Mouse (Mus musculus) kidney, postnatal 10 days (tissue): ENCODE measurements around the gene Syngap1.
A peak's percentile ranks its signal among the peaks of the same experiment; 100 is the strongest.

Experiments used
- DNase-seq: peaks from one replicate; pipeline ENCODE4 v3.0.0; 2021; ENCODE audit warnings: mixed read lengths

Syngap1 gene

DNA sequence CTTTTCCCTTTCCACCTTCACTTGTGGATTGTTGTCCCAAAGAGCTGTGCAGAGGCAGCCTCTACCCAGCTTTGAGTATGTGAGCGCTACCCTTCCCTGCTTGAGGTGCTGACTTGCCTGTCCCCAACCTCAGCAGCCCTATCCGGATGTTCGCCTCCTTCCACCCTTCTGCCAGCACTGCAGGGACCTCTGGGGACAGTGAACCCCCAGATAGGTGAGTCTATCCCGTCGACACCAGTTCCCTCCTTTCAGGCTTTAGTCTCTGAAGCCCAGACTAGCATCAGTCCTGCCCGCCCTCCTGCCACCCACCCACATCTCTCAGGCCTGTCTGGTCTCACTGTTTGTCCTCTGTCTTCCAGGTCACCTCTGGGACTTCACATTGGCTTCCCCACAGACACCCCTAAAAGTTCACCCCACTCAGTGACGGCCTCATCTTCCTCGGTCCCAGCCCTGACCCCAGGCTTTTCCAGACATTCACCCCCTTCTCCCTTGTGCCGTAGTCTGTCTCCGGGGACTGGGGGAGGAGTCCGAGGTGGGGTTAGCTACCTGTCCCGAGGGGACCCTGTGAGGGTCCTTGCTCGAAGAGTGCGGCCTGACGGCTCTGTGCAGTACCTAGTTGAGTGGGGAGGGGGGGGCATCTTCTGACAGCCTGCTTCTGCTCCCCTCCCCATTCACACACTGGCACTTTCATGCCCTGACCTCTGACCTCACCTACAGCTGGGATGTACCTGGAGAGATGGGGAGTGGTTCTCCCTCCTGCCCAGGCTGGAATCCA is 3.9 kb upstream of the Syngap1 start:
- peak; percentile 26 for DNase-seq

DNA sequence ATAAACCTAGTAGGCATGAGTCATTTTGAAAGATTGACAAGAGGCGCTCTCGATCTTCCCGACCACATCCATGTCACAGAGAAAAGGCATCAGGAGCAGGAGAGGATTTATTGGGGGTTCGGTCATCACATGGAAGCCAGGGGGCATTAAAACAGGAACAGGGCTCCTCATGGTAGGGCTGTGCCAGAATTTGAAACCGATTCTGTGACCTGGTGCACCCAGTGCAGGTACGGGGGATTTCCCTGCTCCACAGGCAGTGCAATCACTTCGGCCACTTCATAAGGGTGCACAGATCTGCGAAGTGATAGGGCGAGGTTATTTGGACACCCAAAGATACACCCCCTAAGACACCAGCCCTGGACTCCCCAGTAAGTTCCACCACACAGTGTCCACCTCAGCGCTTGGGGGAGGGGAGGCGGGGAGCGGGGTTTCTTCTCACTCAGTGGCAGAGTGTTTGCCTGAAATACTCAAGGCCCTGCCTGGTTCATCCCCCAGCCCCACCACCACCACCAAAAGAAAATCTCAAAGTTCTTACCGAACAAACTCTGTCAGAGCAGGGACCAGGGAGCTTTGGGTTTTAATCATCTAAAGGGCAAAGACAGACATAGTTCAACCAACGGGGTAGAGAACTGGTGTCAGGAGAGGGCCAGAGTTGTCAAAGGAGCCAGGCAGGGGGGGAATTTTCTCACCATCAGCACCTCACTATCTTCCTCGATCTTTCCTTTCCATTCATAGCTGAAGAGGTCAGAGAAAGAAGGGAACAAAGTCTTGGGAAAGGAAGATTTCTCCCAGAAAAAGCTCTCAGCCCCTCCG is 3.0 kb upstream of the Syngap1 start:
- peak; percentile 6 for DNase-seq

GRCm38 (mm10) chr17:26938731-26939130 is 2.3 kb upstream of the Syngap1 start:
- peak; percentile 59 for DNase-seq

- DNase-seq, result peak; percentile 100
Observed at GRCm38 (mm10) chr17:26939178-26939972, 1.7 kb upstream of the Syngap1 start, which contains the start of gene Cuta. TSS of gene Cuta (minus strand) at chr17:26939569.

- no peak for DNase-seq
Observed at GRCm38 (mm10) chr17:26939973-26940300, 1.1 kb upstream of the Syngap1 start.

DNA sequence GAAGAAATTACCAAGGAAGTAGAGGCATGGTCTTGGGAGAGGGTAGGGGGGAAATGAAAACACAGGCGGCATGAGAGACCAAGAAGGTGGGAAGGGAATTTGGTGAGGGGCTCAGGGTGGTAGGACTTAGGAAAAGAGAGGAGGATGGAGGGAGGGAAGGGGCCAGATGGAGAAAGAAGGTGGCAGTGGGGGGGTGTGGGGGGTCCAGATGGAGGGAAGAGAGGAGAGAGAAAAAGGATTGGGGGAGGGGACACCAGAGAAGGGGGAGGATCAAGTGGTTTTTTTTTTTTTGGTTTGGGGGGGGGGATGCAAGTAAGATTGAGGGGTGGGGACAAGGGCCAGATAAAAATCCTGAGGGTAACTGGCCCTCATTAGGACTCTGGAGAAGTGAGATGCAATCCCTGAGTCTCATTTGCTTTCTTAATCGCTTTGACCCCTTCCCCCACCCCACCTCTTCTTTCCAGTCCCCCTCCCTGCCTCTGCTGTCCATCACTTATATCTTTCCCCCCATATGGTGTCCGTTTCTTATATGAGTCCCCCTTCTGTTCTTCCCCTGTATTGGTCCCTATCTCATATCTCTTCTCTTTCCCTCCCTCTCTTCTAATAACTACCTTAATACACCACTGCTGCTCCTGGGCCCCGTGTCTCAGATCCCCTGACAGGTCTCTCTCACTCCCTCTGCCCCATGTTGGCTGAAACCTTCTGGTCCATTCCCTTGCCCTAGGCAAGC is 953 bp downstream of the Syngap1 start:
- no peak for DNase-seq

DNA sequence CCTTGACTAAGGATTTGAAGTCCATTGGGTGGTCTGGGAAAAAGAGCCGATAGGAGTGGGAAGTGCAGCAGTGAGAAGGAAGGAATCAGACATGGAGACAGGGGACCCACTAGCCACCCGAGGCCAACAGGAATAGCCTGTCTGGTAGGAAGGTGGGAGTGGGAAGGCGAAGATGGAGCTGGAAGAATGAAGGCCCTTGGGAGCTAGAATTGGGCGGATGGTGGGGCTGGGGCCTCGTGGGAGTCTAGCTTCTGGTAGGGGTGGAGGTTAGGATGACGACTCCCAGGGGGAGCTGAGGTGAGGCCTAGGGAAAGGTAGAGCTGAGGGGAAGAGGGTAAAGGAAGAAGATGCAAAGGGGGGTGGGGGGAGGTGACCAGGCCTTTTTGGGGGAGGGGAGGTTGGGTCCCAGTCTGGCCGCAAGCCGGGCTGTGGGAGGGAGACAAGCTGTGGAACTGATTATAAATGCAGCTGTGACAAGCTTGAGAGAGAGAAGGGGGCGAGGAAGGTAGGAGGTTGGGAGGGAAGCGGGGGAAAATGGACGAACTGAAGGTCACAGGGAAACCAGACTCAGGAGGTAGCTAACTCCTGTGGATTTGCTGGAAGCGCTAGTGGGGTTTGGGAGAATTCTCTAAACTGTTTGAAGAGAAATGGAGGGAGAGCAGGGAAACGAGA is 4.9 kb downstream of the Syngap1 start:
- no peak for DNase-seq

DNA sequence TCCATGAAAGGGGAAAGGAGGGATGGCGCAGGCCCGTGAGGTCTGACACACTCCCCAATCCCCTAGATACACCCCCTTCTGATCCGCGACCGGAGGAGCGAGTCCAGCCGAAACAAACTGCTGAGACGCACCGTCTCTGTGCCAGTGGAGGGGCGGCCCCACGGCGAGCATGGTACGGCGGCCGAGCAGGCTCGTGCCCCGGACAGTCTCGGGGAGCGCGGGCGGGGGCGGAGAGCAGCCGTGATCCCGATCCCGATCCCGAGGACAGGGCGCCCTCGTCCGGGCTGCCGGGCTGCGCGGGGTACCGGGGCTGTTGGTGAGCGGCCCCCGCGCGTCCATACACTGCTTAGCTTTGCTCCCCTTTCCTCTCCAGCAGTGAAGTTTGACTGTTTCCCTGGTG is 5.5 kb downstream of the Syngap1 start:
- peak; percentile 90 for DNase-seq

DNA sequence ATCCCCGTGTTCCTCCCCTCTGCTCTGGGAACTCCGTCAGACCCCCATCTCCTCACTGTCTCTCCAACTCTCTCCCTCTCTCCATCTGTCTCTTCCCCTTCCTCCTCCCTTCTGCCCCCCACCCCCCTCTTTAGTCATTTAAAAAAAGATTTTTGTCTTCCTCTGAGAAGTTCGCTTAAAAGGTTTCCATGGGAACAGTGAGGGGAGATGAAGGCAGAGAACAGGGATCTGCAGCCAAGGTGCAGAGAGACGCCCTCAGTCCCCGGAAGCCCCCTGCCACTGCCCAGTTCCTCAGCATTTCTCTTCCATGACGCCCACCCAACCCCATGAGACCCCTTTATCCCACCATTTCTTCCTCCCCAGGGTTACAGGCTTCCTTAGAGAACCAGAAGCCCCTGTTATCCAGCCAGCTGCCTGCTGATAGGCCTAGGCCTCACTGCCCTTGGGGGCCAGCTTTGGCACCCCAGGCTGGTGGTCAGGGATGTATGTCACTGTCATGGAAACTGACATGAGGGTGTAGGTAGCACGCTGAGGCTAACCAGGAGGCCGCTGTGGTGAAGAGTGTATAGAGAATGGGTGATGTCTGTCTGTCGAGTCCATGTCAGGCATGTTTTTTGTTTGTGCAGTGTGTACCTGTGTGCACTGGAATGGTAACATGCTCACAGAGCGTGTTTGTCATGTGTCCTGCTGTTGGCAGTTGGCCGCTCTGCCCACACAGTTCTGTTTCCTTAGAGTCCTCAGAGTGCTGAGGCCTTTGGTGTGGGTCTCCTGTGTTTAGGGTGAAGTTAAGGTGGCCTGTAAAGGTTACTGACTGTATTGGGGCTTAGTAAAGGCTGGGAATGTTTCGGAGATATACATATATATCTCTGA is 6.4 kb downstream of the Syngap1 start:
- no peak for DNase-seq

GRCm38 (mm10) chr17:26948316-26949050 is 7.4 kb downstream of the Syngap1 start:
- peak; percentile 79 for DNase-seq

DNA sequence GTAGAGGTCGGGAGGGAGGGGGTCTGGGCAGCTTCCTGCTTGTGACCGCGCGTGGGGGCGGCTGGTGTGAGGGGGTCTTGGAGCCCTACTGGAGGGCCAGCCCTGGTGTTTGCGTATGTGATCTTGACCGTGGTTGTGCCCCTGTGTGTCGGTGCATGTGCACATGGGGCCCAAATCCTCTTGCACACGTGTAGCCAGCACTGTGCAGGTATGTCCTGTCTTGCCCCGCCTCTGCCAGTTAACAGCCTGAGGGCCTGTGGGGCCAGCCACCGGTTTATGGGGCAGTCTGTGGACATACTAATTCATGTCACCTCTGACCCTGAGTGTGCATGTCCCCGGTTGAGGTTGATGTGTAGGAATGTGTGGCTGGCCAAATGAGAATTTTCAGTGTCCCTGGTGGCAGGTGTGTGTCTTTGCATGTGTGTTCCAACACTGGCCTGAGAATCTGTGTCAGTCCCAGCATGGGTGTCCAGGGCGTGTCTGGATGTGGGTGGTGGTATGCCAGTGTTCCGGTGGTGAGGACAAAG is 8.1 kb downstream of the Syngap1 start:
- DNase-seq, result no peak

GRCm38 (mm10) chr17:26949866-26950265 is 8.8 kb downstream of the Syngap1 start:
- DNase-seq, result no peak

- DNase-seq, result no peak
Observed at GRCm38 (mm10) chr17:26950560-26951288, 9.7 kb downstream of the Syngap1 start.

DNA sequence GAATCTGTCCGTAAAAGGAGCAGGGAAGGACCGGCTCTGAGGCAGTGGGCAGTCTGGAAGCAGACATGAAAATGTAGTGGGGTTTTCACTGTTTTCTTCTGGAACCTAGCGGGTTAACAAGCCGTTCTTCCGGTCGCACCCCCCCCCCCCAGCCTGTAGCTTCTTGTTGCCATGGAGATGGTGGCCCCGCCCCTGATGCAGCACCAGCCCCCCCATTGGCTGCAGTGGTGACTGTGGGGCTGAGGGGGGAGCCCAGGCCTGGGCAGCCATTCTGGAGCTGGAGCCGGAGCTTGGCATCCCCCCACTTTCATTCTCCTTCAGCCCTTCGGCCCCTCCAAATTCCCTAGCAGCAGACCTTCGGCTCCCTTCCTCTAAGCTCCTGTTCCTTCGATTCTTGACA is 10.4 kb downstream of the Syngap1 start:
- peak; percentile 92 for DNase-seq

DNA sequence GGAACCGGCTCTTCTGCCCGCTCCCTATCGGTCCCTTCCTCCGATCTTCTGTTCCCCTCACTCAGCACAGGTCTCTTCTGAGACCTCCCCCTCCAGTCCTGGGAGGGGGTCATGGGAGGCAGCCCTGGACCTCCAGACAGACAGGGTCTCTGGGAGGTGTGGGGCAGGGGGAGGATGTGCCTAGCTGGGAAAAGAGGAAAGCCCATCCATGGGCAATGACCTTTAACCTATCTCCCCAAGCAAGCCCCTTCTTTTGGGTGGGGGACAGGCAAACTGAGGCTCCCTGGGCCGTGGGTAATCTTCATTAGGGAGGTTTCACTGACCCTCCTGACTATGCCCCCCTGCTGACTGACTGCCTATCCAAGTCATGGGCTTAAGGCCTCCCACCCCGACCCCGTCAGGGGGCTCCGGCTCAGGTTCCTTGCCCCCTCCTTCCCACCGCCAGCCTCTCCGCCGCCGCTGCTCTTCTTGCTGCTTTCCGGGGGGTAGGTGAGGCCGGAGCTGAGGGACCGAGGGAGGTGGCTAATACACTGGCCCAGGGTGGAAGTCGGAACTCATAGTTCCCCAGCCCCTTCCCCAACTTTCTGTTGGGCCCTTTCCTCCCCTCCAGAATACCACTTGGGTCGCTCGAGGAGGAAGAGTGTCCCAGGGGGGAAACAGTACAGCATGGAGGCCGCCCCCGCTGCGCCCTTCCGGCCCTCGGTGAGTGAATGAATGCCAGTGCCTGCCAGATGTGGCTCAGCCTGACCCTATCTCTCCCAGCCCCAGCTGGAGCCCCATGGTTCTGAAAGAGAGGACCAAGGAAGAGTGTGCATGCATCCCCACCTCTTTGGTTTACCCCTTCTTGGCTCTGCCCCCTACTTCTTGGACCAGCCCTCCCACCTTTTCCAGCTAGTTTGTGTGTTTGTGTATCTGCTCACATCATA is 11.2 kb downstream of the Syngap1 start:
- DNase-seq, result no peak

- no peak for DNase-seq
Observed at GRCm38 (mm10) chr17:26953201-26953600, 12.1 kb downstream of the Syngap1 start.

DNA sequence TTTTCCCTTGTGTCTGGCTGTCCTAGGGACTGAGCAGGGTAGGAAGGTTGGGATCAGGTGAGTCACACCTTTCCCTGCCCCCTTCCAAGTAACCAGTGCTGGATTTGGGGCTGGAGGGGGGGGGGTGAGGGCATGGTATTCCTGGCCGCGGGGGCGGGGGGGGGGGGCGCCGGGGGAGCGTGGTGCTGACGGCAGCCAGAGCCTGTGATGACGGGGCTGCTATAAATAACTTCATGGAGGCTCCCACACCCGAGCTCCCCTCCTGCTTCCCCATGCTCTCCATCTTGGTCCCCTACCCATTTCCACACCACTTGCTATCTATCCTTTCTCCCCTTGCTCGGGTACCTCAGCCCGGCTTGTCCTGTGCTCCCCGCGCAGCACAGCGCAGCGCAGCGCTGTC is 12.7 kb downstream of the Syngap1 start:
- no peak for DNase-seq

DNA sequence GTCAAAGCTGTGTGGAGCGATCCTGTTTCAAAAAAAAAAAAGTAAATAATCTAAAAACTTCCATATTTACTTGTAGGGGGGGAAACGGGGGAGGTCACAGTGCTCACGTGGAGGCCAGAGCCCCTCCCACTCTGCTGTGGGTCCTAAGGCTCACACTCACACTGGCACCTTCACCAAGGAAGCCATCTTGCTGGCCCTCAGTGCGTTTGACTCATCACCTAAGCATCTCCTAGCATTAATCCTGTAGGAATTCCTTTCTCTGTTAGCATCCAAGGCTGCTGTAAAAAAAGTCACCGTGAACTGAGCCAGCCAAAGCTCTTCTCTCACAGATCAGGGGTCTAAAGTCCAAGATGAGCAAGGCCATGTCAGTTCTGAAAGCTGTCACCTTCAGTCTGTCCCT is 15.3 kb downstream of the Syngap1 start:
- DNase-seq, result no peak
